Mouse (Mus musculus): ENCODE results near the gene Spin1.
"Not testable (repeated sequence)": the region's sequence is repeated elsewhere in the genome, so short reads cannot be mapped to it uniquely, and the experiment has no call there.

Gene Spin1

GRCm38 (mm10) chr13:51095196-51095715 is 5.4 kb upstream of the Spin1 start:
- no peak for DNase-seq

GRCm38 (mm10) chr13:51096644-51097043 is 4.0 kb upstream of the Spin1 start:
- no peak for DNase-seq

- no peak for DNase-seq
These were observed 984 bp upstream of the Spin1 start for GRCm38 (mm10) chr13:51099560-51100232.

- DNase-seq, result peak; percentile 57 to 67
These were observed 516 bp downstream of the Spin1 start for GRCm38 (mm10) chr13:51101016-51101776.

GRCm38 (mm10) chr13:51101777-51102132 is 1.1 kb downstream of the Spin1 start:
- DNase-seq, result no peak

GRCm38 (mm10) chr13:51103111-51103725 is 2.5 kb downstream of the Spin1 start:
- DNase-seq, result no peak

GRCm38 (mm10) chr13:51103861-51104650 is 3.4 kb downstream of the Spin1 start:
- DNase-seq, result no peak

- DNase-seq, result no peak
These were observed 5.4 kb downstream of the Spin1 start for GRCm38 (mm10) chr13:51105861-51106655.

- peak; percentile 36 to 49 for DNase-seq
These were observed 6.1 kb downstream of the Spin1 start for GRCm38 (mm10) chr13:51106816-51107215.

- DNase-seq, result no peak
These were observed 8.8 kb downstream of the Spin1 start for GRCm38 (mm10) chr13:51109517-51109916.

GRCm38 (mm10) chr13:51114398-51114797 is 13.7 kb downstream of the Spin1 start:
- DNase-seq, result not testable (repeated sequence)

- no peak for DNase-seq
These were observed 15.1 kb downstream of the Spin1 start for GRCm38 (mm10) chr13:51115762-51116161.

GRCm38 (mm10) chr13:51120734-51121133 is 20.1 kb downstream of the Spin1 start:
- no peak for DNase-seq

- no peak for DNase-seq
These were observed 21.3 kb downstream of the Spin1 start for GRCm38 (mm10) chr13:51121966-51122365.

- no peak for DNase-seq
These were observed 22.1 kb downstream of the Spin1 start for GRCm38 (mm10) chr13:51122771-51123170.

GRCm38 (mm10) chr13:51125357-51125756 is 24.7 kb downstream of the Spin1 start:
- DNase-seq, result no peak

- DNase-seq, result no peak
These were observed 27.2 kb downstream of the Spin1 start for GRCm38 (mm10) chr13:51127906-51128305.

- DNase-seq, result no peak
These were observed 27.7 kb downstream of the Spin1 start for GRCm38 (mm10) chr13:51128417-51128816.

- DNase-seq, result no peak
These were observed 30.5 kb downstream of the Spin1 start for GRCm38 (mm10) chr13:51131179-51131578.

GRCm38 (mm10) chr13:51136315-51136714 is 35.6 kb downstream of the Spin1 start:
- no peak for DNase-seq

- DNase-seq, result no peak
These were observed 36.5 kb downstream of the Spin1 start for GRCm38 (mm10) chr13:51136996-51137701.
